Mouse (Mus musculus) frontal cortex, adult 2 months (tissue): Measurements from ENCODE around the gene Irgm2. TPM values are rescaled to one million over a fixed set of nuclear protein-coding genes. Genes with fewer than 3 reads are reported as not detected.

Experiments
- DNase-seq, 2 experiments: peaks; one replicate each; pipeline ENCODE4 v3.0.0; 2022; ENCODE audit warnings: low spot score in 1 of 2; ENCODE audit errors: extremely low spot score in 1 of 2
- polyA plus RNA-seq: library from polyadenylated mRNA; depleted of rRNA; stranded (reverse); fragments of >200 nt; gene quantifications from 2 replicates; pipeline ENCODE4 v1.2.3, GENCODE M21; 2012; rRNA removed

The Irgm2 gene
- polyA plus RNA-seq, 1 experiment = 5.1 TPM

DNA sequence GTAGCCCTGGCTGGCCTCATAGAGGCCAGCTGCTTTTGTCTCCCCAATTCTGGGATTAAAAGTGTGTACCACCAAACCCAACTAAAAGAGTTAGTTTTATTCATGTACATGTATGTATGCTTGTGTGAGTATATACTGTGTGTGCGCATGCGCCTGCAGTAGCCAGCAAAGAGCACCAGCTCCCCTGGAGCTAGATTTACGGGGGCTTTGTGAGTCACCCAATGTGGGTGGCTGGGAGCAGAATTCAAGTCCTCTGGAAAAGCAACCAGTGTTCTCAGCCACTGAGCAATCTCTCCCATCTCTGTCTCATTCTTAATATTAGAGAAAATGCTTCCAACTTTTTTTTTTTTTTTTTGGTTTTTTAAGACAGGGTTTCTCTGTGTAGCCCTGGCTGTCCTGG, 55.0 kb downstream of the Irgm2 start:
- peak in 1 of 2 experiments; percentile 48 for DNase-seq

DNA sequence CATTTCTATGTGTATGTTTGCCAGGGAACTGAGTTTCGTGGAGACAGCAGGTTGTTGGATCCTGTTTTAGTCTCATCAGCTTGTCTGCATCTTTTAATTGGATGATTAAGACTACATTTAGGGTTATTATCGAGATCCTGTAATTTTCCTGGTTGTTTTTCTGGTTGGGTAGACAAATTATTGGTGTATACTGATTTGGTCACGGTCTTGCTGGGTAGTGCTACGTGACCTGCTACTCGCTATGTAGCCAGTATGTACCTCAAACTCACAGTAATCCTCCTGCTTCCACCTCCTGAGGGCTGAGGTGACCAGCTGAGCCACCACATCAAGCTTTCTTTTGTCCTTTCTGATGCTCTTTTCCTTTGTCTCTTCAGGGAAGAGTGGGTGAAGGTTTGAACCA, 58.4 kb downstream of the Irgm2 start:
- DNase-seq = no peak

DNA sequence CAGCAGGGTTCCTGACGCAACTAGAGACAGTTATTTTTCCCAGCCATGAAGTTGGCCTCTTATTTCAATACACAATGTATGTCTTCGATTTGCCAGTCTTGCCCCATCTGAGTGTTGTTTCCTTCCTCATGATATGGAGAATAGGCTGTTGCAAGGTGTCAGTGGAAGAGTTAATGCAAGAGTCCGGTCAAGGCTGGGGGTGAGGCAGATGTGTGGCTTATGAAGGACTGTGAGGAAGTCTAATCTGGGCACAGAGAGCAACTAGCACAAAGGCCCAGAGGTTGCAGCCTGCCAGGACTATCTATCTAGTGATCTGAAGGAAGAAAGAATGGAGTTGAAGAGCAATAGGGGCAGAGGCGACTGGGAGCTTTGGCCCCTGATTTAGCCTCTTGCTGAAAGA, 60.7 kb downstream of the Irgm2 start:
- DNase-seq = no peak

DNA sequence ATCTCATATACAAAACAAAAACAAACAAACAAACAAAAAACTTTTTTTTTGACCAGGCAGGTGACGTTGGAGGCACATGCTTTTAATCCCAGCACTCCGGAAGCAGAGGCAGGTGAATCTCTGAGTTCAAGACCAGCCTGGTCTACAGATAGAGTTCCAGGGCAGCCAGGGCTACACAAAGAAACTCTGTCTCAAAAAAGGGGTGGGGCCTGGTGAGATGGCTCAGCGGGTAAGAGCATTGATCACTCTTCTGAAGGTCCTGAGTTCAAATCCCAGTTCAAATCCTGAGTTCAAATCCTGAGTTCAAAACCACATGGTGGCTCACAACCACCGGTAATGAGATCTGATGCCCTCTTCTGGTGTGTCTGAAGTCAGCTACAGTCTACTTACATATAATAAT, 62.4 kb downstream of the Irgm2 start:
- DNase-seq = no peak

- DNase-seq = no peak
These were observed 62.9 kb downstream of the Irgm2 start for GRCm38 (mm10) chr11:58262336-58262735.

- no peak for DNase-seq
These were observed 64.1 kb downstream of the Irgm2 start for GRCm38 (mm10) chr11:58263516-58263915.

DNA sequence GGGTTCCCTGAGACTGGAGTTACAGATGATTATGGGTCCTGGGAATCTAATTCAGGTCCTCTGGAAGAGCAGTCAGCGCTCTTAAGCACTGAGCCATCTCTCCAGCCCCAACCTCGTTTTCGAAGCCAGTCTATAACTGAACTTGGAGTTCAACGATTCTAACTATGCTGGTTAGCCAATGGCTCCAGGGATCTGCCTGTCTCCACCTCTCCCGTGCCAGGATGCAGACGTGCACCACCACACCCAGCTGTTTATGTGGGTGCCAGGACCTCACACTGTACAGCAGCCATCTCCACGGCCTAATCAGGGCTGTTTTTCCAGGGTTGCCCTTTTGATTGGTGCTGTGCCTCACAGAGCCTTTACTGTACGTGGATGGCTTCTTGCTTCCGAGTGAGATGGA, 65.1 kb downstream of the Irgm2 start:
- DNase-seq = no peak

DNA sequence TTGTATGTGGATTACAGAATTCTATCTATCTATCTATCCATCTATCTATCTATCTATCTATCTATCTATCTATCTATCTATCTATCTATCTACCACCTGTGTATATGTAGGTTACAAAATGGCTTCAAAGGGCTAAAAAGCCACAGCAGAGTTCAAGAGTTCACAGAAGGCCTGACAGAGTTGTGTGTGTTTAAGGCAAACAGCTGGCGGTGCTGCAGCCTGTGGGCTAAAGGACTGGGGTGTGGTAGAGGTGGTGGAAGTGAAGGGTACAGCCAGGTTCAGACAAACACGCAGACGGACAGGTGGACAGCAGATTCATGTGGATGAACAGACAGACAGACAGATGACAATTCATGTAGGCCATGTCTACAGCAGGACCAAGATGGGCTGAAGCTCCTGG, 68.9 kb downstream of the Irgm2 start:
- no peak for DNase-seq

Other genes starting within 250 kb of the Irgm2 start
- gene Larp1, start 190.6 kb upstream of the Irgm2 start, polyA plus RNA-seq = 45.6 and 47.8 TPM in 2 replicates
- not detected in 2 replicates for gene Gm12248, start 106.5 kb upstream of the Irgm2 start, polyA plus RNA-seq
- 74.1 and 77.3 TPM in 2 replicates for gene Cnot8, start 95.5 kb upstream of the Irgm2 start, polyA plus RNA-seq
- gene Gemin5, start 31.1 kb upstream of the Irgm2 start, polyA plus RNA-seq = 8.3 and 9.5 TPM in 2 replicates
- gene Mrpl22, start 28.0 kb upstream of the Irgm2 start, polyA plus RNA-seq = 45.4 and 58.9 TPM in 2 replicates
- gene Igtp, start 62 bp upstream of the Irgm2 start, polyA plus RNA-seq = 6.8 and 7.1 TPM in 2 replicates
- gene 4930438A08Rik, start 75.2 kb downstream of the Irgm2 start, polyA plus RNA-seq = not detected in 2 replicates
- gene Zfp692, start 107.5 kb downstream of the Irgm2 start, polyA plus RNA-seq = 59.6 and 63.7 TPM in 2 replicates
- gene Zfp672, start 130.7 kb downstream of the Irgm2 start, polyA plus RNA-seq = 50.1 and 52.2 TPM in 2 replicates
- gene Sh3bp5l, start 131.1 kb downstream of the Irgm2 start, polyA plus RNA-seq = 39.9 and 40.8 TPM in 2 replicates
- 0.16 and 0.25 TPM in 2 replicates for gene Lypd8, start 179.4 kb downstream of the Irgm2 start, polyA plus RNA-seq
- gene 1810065E05Rik, start 221.5 kb downstream of the Irgm2 start, polyA plus RNA-seq = not detected in 2 replicates
- gene Gm12253, start 232.9 kb downstream of the Irgm2 start, polyA plus RNA-seq = not detected in 2 replicates